Mouse (Mus musculus) heart, embryonic 10.5 days (tissue): ENCODE measurements around the gene Ppid. TPM values are rescaled to one million over a fixed set of nuclear protein-coding genes. Genes with fewer than 3 reads are reported as not detected.

Experiments
- DNase-seq: peaks from one replicate; pipeline ENCODE4 v3.0.0-alpha.2; 2017; ENCODE audit warnings: low spot score
- H3K27ac ChIP-seq: fragments of 300-500 bp; sonication (generic); 2 replicates; pipeline ENCODE4 v1.5.1; 2016; ENCODE audit warnings: mild to moderate bottlenecking
- H3K27me3 ChIP-seq: fragments of 300-500 bp; sonication (generic); 2 replicates; pipeline ENCODE4 v1.6.1; 2016; ENCODE audit warnings: mild to moderate bottlenecking; ENCODE audit not compliant: poor library complexity, insufficient read depth, severe bottlenecking
- H3K36me3 ChIP-seq: fragments of 300-500 bp; sonication (generic); 2 replicates; pipeline ENCODE4 v1.6.1; 2016; ENCODE audit warnings: mild to moderate bottlenecking, moderate library complexity
- H3K4me1 ChIP-seq: fragments of 300-500 bp; sonication (generic); 2 replicates; pipeline ENCODE4 v1.6.1; 2016; ENCODE audit warnings: mild to moderate bottlenecking
- H3K4me3 ChIP-seq: fragments of 300-500 bp; sonication (generic); 2 replicates; pipeline ENCODE4 v1.5.1; 2016; ENCODE audit warnings: mild to moderate bottlenecking, moderate library complexity
- H3K9me3 ChIP-seq: fragments of 300-500 bp; sonication (generic); 2 replicates; pipeline ENCODE4 v1.6.1; 2016; ENCODE audit warnings: mild to moderate bottlenecking, moderate library complexity
- WGBS: fragments of 180-500 bp; shearing (Covaris S2); methylation state at CpG from one replicate; pipeline ENCODE4 v1.1.7; 2016; 5-methylcytosine and 5-hydroxymethylcytosine counted together
- polyA plus RNA-seq: library from polyadenylated mRNA; unstranded; fragments of >200 nt; fragmentation: Nextera tagmentation; extraction: Ambion mirVana; gene quantifications from 2 replicates; pipeline ENCODE4 v1.2.1, GENCODE M21; 2016

The Ppid gene
- polyA plus RNA-seq, 1 experiment from 2014 or later: 186 TPM

DNA sequence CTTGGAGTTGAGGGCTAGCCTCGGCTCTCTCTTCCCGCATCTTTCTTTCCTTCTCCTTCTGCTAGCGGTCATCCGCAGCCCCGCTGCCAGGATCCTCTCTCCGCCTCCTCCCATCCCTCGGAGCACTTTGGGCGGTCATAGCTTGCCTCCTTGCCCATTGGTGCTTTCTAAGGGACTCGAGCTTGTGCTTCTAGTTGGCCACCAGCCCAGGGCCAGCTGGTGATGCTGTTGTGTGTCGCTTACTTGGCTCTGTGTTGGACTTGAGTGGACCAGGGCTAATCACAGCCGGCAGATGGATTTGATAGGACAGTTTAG lies 38.2 kb downstream of the Ppid start, which contains the start of gene Etfdh:
Gene Etfdh, minus strand, starts transcription at position 85 of the 315 bp plus-strand sequence.
- Histone ChIP-seq H3K27ac (peak within 1 kb of the TSS; percentile 90), H3K27me3 (no peaks in the 10 kb centered on the region), H3K4me3 (peak within 1 kb of the TSS; percentile 79), H3K9me3 (no peaks in the 10 kb centered on the region), H3K4me1 (peaks cover 7% of the 10 kb centered on the region; the same call in 1 of the 2 replicates), H3K36me3 (peaks cover 27% of the 10 kb centered on the region)
- 2% methylated on average over 11 of the region's 11 CpGs for WGBS
- DNase-seq: no peak

DNA sequence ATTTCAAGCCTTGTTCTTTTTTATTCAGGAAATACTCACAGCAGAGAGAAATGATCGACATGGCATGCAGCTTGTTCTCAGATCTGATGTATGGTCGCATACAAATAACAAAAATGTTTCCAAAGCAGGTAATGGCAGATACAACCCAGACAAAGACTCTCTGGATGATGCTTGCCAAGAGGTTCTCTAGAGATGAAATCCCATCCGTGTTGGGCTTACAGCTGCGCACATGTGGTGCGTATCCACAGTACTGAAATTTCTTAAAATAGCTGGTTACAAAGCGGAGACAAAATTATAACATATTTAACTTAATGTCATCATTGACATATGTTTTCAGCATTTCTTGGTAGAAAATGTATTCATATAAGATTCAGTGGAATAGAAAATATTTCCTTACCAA lies 61.0 kb downstream of the Ppid start:
- no peak for DNase-seq
- H3K27ac ChIP-seq: no peak overlapping the region
- no peaks in the 10 kb centered on the region for H3K36me3 ChIP-seq
- WGBS: 87% methylated on average over 6 of the region's 6 CpGs
- H3K4me1 ChIP-seq: no peaks in the 10 kb centered on the region
- no peak overlapping the region for H3K4me3 ChIP-seq
- H3K27me3 ChIP-seq: no peaks in the 10 kb centered on the region
- H3K9me3 ChIP-seq: no peaks in the 10 kb centered on the region

Other genes starting within 250 kb of the Ppid start
- 4.7 and 5.0 TPM in 2 replicates for gene Fnip2, start 23.5 kb upstream of the Ppid start, polyA plus RNA-seq
- gene 4930579G24Rik, start 37.7 kb downstream of the Ppid start, polyA plus RNA-seq: 24.0 and 25.1 TPM in 2 replicates
- gene Etfdh, start 38.2 kb downstream of the Ppid start, polyA plus RNA-seq: 88.6 and 129 TPM in 2 replicates
- gene Rxfp1, start 146.5 kb downstream of the Ppid start, polyA plus RNA-seq: 2.8 and 6.0 TPM in 2 replicates